Mouse (Mus musculus) liver, embryonic 14.5 days (tissue): ENCODE data around the gene Olfr424.

Experiments
- CTCF ChIP-seq: IDR thresholded peaks from 2 replicates; pipeline ENCODE4 v1.5.1; 2016; ENCODE audit warnings: antibody characterized with exemption, low read depth, control low read depth
- EP300 ChIP-seq: IDR thresholded peaks from 2 replicates; pipeline ENCODE4 v1.6.1; 2016; ENCODE audit warnings: antibody characterized with exemption, low read depth

GRCm38 (mm10) chr1:174157622-174158021, 26.3 kb downstream of the Olfr424 start:
- TF ChIP-seq CTCF (no peak), EP300 (peak; percentile 22; the same call in 1 of the 2 replicates)
